Mouse (Mus musculus) urinary bladder, postnatal 10 days (tissue): ENCODE measurements around the gene Gcm2.

ENCODE experiments used
- DNase-seq: peaks from one replicate; pipeline ENCODE4 v3.0.0; 2022; ENCODE audit warnings: low spot score

Gcm2 gene

GRCm38 (mm10) chr13:41110935-41111334, at the start of gene Gcm2:
Gene Gcm2, minus strand, starts transcription at chr13:41111035.
- no peak for DNase-seq

- DNase-seq = no peak
Observed at GRCm38 (mm10) chr13:41158426-41158825, 47.6 kb upstream of the Gcm2 start.

DNA sequence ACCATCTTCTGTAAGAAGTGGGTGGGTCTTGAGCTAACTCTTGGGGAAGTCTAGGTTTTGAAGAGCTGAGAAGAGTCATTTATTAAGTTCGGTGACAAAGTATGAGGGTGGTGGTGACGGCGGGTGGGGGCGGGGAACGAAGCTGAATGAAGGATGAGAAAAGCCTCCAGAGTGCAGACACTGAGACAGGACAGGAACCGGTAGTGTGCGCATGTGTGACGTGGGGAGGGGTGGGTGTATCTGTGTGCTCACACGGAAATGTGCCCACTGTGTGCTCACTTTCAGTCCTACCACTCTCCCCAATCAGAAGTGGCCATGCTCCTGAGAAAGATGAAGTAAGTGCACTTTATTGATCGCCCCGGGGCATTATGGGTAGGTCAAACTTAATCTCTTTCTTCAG, 42.3 kb upstream of the Gcm2 start:
- no peak for DNase-seq

DNA sequence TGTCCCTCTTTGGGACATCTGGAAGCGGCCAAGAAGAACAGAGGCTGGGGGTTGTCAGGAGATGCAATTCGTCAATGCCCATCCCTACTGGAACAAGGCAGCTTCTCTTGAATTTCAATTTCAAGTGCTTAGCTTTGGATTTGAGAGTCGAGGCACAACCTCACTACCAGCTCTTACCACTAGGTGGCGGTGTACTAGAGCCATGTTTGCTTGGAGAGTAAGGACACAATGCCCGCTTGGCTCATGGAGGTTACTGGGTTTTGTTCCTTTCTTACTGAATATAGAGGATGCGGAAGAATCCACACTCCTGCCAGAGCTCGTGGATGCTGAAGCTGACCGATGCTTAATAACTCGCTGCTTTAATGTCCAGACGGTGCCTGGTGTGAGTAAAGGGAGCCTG, 35.4 kb upstream of the Gcm2 start:
- no peak for DNase-seq

DNA sequence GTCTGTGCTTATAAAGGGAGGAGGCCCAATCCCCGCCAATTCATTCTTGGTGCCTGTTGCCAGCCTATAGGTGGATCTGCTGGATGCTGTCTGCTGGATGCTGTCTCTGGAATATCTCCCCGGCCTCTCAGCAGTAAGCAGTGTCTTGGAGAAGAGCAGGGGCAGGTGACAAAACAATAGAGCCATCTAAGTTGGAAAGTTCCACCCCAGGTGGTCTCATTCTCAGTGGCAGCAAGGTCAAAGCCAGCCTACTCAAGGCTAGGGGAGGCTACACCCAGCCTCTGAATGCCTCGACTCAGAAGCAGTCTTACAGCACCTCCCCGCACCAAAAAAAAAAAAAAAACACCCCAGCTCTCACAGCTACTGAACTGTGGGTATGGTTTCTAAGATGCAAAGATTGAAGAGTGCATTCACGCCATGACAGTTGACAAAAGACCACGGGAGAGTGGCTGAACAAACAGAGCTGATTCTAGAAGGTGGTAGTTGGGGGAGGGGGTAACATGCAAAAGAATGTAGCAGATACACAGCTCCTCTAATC, 34.7 kb upstream of the Gcm2 start:
- no peak for DNase-seq

DNA sequence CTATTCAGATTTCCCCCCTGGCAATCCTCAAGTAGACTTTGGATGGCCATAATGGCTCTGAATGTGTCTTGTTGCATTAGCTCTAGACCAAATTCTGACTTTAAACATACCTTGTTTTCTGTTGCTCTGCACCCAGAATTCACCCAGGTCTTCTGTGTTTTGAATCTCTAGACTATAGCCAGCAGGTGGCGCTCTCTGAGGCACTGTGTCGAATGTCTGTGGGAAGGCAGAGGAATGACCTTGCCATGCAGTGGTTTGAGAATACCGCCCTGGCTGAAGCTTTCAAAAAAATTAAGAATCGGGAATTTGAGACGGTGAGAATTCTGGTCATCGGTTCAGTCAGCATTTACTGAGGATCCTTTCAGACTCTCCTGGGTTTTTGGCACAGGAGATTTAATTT, 24.1 kb upstream of the Gcm2 start:
- DNase-seq = no peak

- no peak for DNase-seq
Observed at GRCm38 (mm10) chr13:41129061-41129460, 18.2 kb upstream of the Gcm2 start.

DNA sequence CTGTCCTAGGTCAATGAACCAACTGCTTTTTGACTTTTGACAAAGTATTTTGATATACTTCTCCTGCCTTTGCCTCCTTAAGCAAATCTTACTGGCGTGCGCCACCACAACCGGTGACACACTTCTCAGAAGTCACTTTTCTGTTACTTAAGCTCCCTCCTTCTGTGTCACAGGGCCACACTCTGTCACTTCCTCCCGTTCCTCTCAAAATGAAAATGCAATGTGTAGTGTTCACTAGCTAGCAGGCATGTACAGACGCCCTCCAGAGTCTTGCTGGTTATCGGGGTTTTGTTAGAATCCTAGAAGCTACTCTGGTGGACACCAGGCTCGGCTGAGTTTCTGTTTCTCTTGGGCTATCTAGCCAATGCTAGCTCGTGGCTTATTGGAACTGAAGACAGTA, 17.5 kb upstream of the Gcm2 start:
- DNase-seq = no peak

GRCm38 (mm10) chr13:41123666-41124225, 12.9 kb upstream of the Gcm2 start:
- DNase-seq = no peak

GRCm38 (mm10) chr13:41119152-41119945, 8.5 kb upstream of the Gcm2 start:
- DNase-seq = no peak

DNA sequence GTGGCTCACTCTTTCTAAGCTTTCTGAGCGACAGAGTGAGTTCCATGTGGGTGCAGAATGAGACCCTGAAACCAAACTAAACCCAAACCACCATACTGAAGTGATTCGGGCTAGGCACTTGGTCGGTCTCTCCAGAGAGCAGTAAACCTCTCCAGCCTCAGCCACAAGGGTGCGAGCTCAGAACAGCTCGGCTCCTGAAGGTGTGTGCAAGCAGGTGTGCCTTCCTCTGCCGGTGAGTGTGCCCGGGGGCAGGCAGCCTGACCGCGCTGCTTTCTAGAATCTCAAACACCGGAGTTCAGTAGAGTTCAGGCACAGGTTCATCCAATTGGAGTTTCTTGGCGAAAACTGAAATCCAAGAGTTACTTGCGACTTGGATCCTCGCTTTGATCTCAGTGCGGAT, 3.1 kb upstream of the Gcm2 start, which contains the start of gene Sycp2l:
Sycp2l (plus strand) TSS at position 368 of the 400 bp plus-strand sequence.
- no peak for DNase-seq

DNA sequence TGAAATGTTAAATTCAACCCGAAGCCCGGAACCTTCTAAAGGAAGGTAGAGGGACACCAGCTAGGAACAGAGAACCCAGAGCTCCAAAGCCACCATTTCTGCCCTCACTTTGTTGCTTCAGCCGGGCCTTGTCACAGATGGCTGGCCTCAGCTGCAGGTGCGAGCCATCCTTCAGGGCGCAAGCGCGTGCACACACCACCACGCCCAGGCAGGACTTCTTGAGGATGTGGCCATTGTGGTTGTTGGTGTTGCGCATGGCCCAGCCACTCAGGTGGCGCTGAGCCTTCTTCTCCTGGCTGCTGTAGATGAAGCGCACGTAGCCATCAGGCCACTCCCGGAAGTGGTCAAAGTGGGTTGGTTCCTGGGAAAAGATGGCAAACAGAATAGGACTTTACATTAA, 5.3 kb downstream of the Gcm2 start:
- no peak for DNase-seq

GRCm38 (mm10) chr13:41103841-41104525, 6.9 kb downstream of the Gcm2 start:
- DNase-seq = no peak

- no peak for DNase-seq
Observed at GRCm38 (mm10) chr13:41100031-41100430, 10.8 kb downstream of the Gcm2 start.

DNA sequence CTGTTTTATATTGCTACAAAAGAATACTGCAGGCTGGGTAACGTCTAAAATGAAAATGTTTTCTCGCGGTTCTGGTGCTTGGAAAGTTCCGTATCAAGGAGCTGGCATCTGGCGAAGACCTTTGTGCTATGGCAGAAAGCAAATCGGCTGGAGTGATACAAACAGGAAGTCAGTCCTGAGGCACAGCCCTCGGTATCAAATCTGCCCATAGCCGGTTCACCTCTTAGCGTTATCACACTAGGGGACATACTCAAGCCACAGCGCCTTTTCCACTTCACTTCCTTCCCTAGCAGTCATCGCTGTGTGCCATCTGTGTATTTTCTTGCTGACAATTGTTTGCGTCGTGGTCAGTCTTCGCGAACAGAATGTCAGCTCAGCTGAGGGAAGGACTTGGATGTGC, 12.5 kb downstream of the Gcm2 start:
- no peak for DNase-seq

- no peak for DNase-seq
Observed at GRCm38 (mm10) chr13:41097324-41098058, 13.3 kb downstream of the Gcm2 start.

DNA sequence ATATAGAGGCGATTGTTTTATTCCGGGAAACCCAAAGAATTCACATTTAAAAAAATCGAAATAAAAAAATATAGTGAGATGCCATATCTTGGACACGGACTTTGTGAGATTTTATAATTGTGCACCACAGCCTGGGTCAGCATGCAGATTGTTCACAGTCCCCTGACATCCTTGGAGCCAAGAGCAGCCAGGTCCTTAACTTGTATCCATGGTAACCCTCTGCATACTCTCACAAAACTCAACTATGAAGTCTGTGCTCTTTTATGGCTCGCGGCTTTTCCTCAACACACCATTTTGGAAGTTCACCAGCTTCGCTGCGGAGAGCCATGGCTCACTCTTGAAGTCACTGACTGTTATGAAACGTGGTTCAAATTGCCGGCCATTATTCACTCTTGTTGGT, 16.7 kb downstream of the Gcm2 start:
- DNase-seq = no peak

GRCm38 (mm10) chr13:41091271-41091670, 19.6 kb downstream of the Gcm2 start:
- DNase-seq = no peak

- no peak for DNase-seq
Observed at GRCm38 (mm10) chr13:41088746-41089145, 22.1 kb downstream of the Gcm2 start.

DNA sequence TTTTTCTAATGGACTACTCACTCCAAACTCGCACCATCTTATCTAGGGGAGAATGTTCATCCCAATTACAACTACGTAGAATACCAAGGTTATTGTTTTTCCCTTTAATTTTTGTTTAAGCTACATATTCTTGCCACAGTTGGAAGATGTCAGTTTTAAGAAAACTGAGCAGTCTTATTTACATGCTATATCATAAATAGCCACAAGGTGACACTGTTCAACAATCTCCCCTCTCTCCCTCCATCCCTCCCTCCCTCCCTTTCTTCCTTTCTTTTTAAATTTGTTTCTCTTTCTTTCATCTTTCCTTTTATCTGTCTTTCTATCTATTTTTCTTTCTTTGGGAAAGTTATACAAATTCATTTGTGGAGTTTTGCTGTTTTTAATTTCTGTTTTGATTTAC, 25.7 kb downstream of the Gcm2 start:
- DNase-seq = no peak

DNA sequence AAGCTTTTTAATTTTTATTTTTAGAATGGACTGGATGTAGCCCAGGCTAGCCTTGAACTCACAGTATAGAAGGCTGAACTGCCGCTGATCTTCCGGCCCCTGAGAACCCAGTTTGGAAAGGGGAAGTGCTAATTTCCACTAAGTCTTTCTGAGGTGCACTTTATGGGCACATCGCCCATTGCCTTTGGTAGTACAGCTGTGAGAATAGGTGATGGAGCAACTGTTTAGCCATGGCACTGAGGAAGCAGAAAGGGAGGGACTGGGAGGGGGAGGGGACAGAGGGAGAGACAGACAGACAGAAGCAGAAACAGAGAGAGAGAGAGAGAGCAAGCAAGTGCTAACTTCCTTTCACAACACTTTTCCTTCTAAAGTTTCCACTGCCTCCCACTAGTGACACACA, 26.3 kb downstream of the Gcm2 start:
- DNase-seq = no peak

DNA sequence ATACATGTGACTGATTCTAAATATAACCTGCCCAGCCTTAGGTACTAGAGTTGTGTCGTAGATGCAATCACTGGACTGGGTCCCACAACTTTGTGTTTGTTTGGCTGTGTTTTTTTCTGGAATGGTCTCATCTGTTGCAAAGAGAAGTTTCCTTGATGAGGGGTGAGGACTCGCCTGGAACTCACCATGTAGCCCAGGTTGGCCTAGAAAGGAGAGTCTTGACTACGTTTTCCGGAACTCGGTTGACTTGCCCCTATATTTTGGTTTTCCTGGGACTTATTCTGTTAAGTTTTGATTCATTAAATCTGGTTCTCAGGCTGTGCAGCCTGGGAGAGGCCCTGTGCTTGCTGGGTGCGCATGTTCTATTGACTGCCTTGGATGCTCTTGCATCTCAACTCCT, 30.1 kb downstream of the Gcm2 start:
- DNase-seq = no peak
